Mouse (Mus musculus) hindbrain, embryonic 14.5 days (tissue): ENCODE measurements at regions not wholly inside any gene's neighbourhood (a gene's known extent, or its start where the extent isn't known, plus 50 kb on each side); places are given as distances from the start of the nearest gene placed in this dataset.
A peak's percentile ranks its signal among the peaks of the same experiment; 100 is the strongest.

Experiments used
- ATAC-seq: fragments of 200-750 bp; cut with Nextera tagmentation; 2 replicates; pipeline ENCODE4 v1.8.0; 2017; ENCODE audit warnings: moderate number of reproducible peaks, mild to moderate bottlenecking, moderate TSS enrichment, moderate library complexity; ENCODE audit not compliant: low FRiP score
- DNase-seq: peaks from one replicate; pipeline ENCODE4 v3.0.0-alpha.2; 2015; ENCODE audit warnings: low spot score
- H3K27ac ChIP-seq: fragments of 300-500 bp; sonication (generic); 2 replicates; pipeline ENCODE4 v1.5.1; 2014; ENCODE audit warnings: mild to moderate bottlenecking, moderate library complexity
- H3K27me3 ChIP-seq: fragments of 300-500 bp; sonication (generic); 2 replicates; pipeline ENCODE4 v1.6.1; 2014; ENCODE audit warnings: mild to moderate bottlenecking, low read length, mixed read lengths; ENCODE audit not compliant: control insufficient read depth, insufficient read depth
- H3K36me3 ChIP-seq: fragments of 300-500 bp; sonication (generic); replicated peaks from 2 replicates; pipeline ENCODE4 v1.6.1; 2014; ENCODE audit not compliant: control insufficient read depth, insufficient read depth
- H3K4me1 ChIP-seq: fragments of 300-500 bp; sonication (generic); replicated peaks from 2 replicates; pipeline ENCODE4 v1.6.1; 2014; ENCODE audit warnings: antibody characterized with exemption, low read length, mixed read lengths; ENCODE audit not compliant: control insufficient read depth, insufficient read depth
- H3K4me2 ChIP-seq: fragments of 300-500 bp; sonication (generic); replicated peaks from 2 replicates; pipeline ENCODE4 v1.6.1; 2014; ENCODE audit warnings: mild to moderate bottlenecking, moderate library complexity
- H3K4me3 ChIP-seq: fragments of 300-500 bp; sonication (generic); replicated peaks from 2 replicates; pipeline ENCODE4 v1.5.1; 2014; ENCODE audit warnings: mild to moderate bottlenecking, low read length
- H3K9ac ChIP-seq: fragments of 300-500 bp; sonication (generic); 2 replicates; pipeline ENCODE4 v1.6.1; 2014
- H3K9me3 ChIP-seq: fragments of 300-500 bp; sonication (generic); 2 replicates; pipeline ENCODE4 v1.6.1; 2016; ENCODE audit warnings: low read length; ENCODE audit not compliant: control insufficient read depth
- WGBS: fragments of 180-500 bp; shearing (Covaris S2); extraction: QIAGEN DNeasy Blood & Tissue Kit; methylation state at CpG from one replicate; pipeline ENCODE4 v1.1.7; 2014; 5-methylcytosine and 5-hydroxymethylcytosine counted together

DNA sequence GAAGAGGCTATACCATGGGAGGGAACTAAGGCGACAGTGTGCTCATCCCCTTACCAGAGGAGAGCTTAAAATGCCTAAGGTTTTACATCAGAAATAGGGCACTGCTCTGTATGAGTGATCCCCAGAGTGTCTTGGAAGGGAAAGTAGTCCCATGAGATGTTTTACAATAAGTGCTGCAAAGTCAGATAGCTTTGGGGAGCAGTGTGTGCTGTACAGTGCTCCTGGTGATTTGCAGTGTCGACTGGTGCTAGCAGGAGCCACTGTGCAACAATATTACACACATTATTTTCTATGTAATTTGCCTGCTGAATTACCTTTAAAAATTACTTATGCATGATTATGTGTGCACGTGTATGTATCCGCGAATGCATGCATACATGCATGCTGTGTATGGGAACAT is 314.3 kb upstream of the Mtpn start:
- ATAC-seq (no peak), DNase-seq (no peak)
- Histone ChIP-seq H3K9me3 (no peaks in the 10 kb centered on the region), H3K4me2 (no peak overlapping the region), H3K27me3 (no peaks in the 10 kb centered on the region), H3K36me3 (no peaks in the 10 kb centered on the region), H3K4me3 (no peak overlapping the region), H3K4me1 (no peaks in the 10 kb centered on the region), H3K27ac (no peak overlapping the region), H3K9ac (no peak overlapping the region)
- 82% methylated on average over 5 of the region's 5 CpGs for WGBS

DNA sequence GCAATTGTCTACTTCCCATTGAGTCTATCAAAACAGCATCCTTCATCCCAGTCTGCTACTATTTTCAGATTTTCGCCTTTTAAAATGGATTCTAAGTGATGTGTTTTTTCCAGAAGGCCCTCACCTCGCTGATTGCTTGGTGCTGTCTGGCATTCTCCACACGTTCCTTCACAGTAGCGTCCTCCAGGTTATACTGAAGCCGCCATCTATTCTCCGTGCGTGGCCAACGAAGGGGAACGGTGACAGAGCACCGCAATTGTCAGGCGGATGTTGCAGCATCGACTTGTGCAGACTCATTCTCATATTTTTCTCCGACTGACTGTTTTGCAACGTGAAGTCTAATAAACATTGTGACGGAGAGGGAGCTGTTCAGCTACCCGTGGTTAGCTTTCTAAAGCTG is 277.0 kb upstream of the Mtpn start:
- Histone ChIP-seq H3K27me3 (no peaks in the 10 kb centered on the region), H3K4me2 (no peak overlapping the region), H3K4me1 (no peaks in the 10 kb centered on the region), H3K4me3 (no peak overlapping the region), H3K27ac (peak overlapping the region; percentile 44), H3K36me3 (no peaks in the 10 kb centered on the region), H3K9ac (0 out of 2 replicates have a peak overlapping the region, but pooled peaks have one; percentile 8), H3K9me3 (no peaks in the 10 kb centered on the region)
- ATAC-seq, result no peak
- no peak for DNase-seq
- 72% methylated on average over 16 of the region's 16 CpGs for WGBS

DNA sequence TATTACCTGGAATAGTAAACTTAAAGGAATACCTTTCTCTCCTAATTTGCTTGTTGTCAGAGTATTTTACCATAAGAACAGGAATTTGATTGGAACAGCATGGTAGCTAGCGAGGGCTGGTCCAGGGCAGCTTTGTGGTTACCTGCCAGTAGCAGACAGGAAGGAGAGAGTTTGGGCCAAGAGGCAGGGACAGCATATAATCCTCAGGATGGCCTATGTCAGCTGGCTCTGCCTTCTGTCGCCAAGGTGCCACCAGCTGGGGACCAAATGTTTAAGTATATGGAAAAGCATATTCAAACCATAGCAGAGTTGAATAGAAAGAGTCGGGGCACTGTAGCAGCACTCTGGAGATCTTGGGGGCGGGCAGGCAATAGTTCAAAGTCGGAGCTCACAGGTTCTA is 274.8 kb upstream of the Mtpn start:
- Histone ChIP-seq H3K9me3 (no peaks in the 10 kb centered on the region), H3K36me3 (no peaks in the 10 kb centered on the region), H3K4me3 (no peak overlapping the region), H3K4me2 (no peak overlapping the region), H3K9ac (no peak overlapping the region), H3K4me1 (no peaks in the 10 kb centered on the region), H3K27me3 (no peaks in the 10 kb centered on the region), H3K27ac (no peak overlapping the region)
- ATAC-seq, result no peak
- DNase-seq, result no peak
- WGBS, result 86% methylated on average over 5 of the region's 5 CpGs

DNA sequence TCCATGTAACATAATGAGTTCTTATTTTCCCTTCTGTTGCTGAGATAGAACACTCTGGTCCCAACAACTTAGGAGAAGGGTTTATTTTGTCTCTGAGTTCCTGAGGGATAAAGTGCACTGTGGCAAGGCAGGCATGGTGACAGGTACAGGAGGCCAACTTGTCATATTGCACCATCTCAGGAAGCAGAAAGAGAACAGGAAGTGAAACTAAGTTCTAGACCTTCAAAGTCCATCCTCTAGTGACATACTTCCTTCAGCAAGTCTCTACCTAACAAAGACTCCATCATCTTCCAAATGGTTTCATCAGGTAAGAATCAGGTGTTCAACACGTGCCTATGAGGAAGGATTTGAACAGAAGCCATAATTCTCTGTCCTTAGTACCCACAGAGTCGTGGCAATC is 266.1 kb upstream of the Mtpn start:
- H3K4me3 ChIP-seq, result no peak overlapping the region
- no peaks in the 10 kb centered on the region for H3K36me3 ChIP-seq
- no peak overlapping the region for H3K9ac ChIP-seq
- no peaks in the 10 kb centered on the region for H3K27me3 ChIP-seq
- H3K9me3 ChIP-seq, result no peaks in the 10 kb centered on the region
- H3K4me2 ChIP-seq, result no peak overlapping the region
- H3K27ac ChIP-seq, result no peak overlapping the region
- no peaks in the 10 kb centered on the region for H3K4me1 ChIP-seq
- WGBS, result 81% methylated on average over 2 of the region's 2 CpGs
- ATAC-seq (no peak), DNase-seq (no peak)

DNA sequence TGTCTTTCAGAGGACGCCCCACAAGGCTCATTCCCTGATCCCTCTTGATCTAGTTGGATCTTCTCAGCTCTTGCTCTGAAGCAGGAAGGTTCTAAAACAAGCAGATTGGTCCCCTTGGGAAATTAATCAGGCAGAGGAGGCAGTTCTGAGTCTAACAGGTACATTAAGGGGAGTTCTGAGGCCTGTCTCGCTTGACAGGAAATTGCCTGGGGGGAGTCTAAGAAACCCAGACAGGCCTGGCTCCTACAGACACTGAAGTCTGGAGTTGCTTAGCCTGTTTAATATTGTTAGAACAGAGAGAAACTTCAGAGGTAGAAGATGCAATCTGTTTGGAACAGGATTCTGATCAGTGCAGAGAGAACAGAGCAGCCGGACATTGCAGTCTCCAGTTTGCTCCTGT is 264.4 kb upstream of the Mtpn start:
- Histone ChIP-seq H3K27me3 (no peaks in the 10 kb centered on the region), H3K27ac (no peak overlapping the region), H3K4me3 (no peak overlapping the region), H3K36me3 (no peaks in the 10 kb centered on the region), H3K4me2 (no peak overlapping the region), H3K9ac (no peak overlapping the region), H3K9me3 (no peaks in the 10 kb centered on the region), H3K4me1 (no peaks in the 10 kb centered on the region)
- no peak for ATAC-seq
- WGBS, result 84% methylated on average over 3 of the region's 3 CpGs
- DNase-seq, result no peak

DNA sequence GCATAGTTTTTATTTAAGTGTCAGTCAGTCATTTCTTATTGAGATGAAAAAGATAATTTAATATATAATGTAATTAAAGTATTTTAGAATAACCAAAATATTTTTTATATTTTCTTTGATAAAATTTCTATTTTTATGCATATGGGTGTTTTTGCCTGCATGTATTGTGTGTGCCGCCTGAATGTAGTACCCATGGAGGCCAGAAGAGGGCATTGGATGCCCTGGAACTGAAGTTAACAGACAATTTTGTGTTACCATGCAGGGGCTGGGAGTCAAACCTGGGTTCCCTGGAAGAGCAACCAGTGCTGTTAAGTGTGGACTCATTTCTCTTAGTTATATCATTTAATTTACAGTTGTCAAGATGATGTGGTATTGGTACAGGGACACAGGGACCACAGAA is 240.0 kb upstream of the Mtpn start:
- H3K4me1 ChIP-seq, result no peaks in the 10 kb centered on the region
- H3K9me3 ChIP-seq, result no peaks in the 10 kb centered on the region
- no peak for DNase-seq
- ATAC-seq, result no peak
- no peak overlapping the region for H3K4me3 ChIP-seq
- H3K36me3 ChIP-seq, result no peaks in the 10 kb centered on the region
- no peak overlapping the region for H3K27ac ChIP-seq
- no peak overlapping the region for H3K9ac ChIP-seq
- no peaks in the 10 kb centered on the region for H3K27me3 ChIP-seq
- 94% methylated on average over 1 of the region's 1 CpGs for WGBS
- no peak overlapping the region for H3K4me2 ChIP-seq

DNA sequence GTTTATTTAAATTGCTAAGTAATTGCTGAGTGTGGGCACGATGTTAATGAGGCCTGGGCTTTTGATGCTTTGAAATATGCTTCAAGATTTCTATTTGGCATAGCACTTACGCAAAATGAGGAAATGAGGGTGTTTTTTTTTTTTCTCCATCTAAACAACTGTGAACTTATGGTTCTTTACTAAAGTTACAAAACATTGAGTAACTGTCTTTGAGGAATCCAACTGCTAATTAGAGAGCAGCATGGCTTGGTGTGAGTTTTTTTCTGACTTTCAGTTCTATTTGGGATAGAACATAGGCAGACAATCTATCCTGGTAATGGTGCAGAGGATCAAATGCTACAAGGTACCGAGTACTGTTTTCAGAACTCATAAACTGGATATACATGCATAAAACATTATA is 231.2 kb upstream of the Mtpn start:
- 88% methylated on average over 3 of the region's 3 CpGs for WGBS

DNA sequence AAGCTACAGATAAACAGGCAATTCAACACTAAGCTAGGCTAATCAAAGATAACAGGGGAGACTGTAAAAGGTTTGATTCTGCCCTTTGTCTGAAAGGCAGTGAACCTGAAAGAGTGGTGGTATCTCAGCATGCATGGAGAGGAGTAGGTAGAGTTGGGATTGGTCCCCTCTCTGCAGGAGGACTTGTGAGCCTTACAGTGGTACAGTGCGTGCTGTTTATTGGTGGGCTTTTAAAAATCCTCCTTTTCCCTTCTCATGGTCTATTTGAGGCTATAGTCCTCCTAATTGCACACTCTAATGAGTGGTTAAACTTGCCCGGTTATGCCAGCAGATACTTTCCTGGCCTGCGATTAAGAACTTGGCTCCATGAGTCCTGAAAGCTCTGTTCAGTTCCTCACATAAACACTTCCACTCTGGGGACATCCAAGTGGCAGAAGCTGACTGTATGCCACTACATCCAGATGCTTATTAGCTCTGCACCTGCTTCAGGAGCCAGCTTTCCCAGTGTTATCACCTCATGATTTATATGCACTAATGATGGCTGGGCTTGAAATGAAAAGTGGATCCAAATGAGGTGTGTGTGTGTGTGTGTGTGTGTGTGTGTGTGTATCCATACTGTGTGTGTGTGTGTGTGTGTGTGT is 220.0 kb upstream of the Mtpn start:
- Histone ChIP-seq H3K9ac (no peak overlapping the region), H3K27ac (no peak overlapping the region), H3K9me3 (no peaks in the 10 kb centered on the region), H3K4me3 (no peak overlapping the region), H3K36me3 (no peaks in the 10 kb centered on the region), H3K4me1 (no peaks in the 10 kb centered on the region), H3K27me3 (no peaks in the 10 kb centered on the region), H3K4me2 (no peak overlapping the region)
- DNase-seq (no peak), ATAC-seq (peak; percentile 71)
- WGBS, result 66% methylated on average over 3 of the region's 3 CpGs

More for the DNA sequence above, 231.2 kb upstream of the Mtpn start:
- Histone ChIP-seq H3K4me1 (no peaks in the 10 kb centered on the region), H3K27ac (no peak overlapping the region), H3K36me3 (no peaks in the 10 kb centered on the region), H3K4me2 (no peak overlapping the region), H3K27me3 (no peaks in the 10 kb centered on the region), H3K9ac (no peak overlapping the region), H3K4me3 (no peak overlapping the region), H3K9me3 (no peaks in the 10 kb centered on the region)
- ATAC-seq (no peak), DNase-seq (no peak)

DNA sequence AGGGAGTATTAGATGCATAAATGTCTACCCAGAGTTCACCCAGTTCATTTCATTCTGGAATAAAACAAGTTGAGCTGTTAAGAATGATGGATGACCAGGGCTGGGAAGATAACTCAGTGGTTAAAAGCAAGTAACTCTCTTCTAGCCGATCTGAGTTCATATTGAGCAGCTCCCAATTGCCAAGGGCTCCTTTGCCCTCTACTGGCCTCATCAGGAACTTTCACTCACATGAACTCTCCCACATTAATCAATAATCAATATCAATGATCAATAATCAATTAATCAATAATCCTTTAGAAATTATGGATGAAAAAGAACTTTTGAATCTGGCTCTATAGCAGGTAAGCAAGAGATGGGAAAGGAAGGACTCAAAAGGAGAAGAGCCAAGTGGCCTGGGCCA is 206.3 kb upstream of the Mtpn start:
- H3K4me3 ChIP-seq, result no peak overlapping the region
- ATAC-seq (no peak), DNase-seq (no peak)
- no peak overlapping the region for H3K27ac ChIP-seq
- WGBS, result 50% methylated on average over 1 of the region's 1 CpGs
- H3K27me3 ChIP-seq, result no peaks in the 10 kb centered on the region
- H3K36me3 ChIP-seq, result no peaks in the 10 kb centered on the region
- no peaks in the 10 kb centered on the region for H3K4me1 ChIP-seq
- H3K4me2 ChIP-seq, result no peak overlapping the region
- H3K9ac ChIP-seq, result no peak overlapping the region
- no peaks in the 10 kb centered on the region for H3K9me3 ChIP-seq

DNA sequence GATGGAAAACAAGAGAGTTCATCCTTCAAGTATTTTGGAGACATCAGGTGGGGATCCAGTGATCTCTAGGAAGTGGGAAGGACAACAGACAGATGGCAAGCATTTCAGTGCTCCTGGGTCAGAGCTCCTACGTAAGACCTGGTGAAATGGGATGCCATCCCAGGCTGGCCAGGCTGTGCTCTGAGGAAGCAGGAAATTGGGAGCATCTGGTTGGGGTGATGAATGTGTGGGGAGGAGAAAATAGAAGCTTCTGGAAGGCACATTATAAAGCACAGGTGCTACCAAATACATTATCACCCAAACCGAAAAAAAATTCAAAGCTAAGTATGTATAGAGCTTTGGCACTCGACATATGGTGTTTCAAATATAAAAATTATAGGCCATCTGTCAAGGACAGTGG is 165.9 kb upstream of the Mtpn start:
- ATAC-seq (no peak), DNase-seq (no peak)
- no peaks in the 10 kb centered on the region for H3K36me3 ChIP-seq
- H3K9me3 ChIP-seq, result no peaks in the 10 kb centered on the region
- H3K9ac ChIP-seq, result no peak overlapping the region
- 89% methylated on average over 3 of the region's 3 CpGs for WGBS
- H3K27me3 ChIP-seq, result no peaks in the 10 kb centered on the region
- H3K27ac ChIP-seq, result no peak overlapping the region
- no peaks in the 10 kb centered on the region for H3K4me1 ChIP-seq
- no peak overlapping the region for H3K4me2 ChIP-seq
- no peak overlapping the region for H3K4me3 ChIP-seq
